Mouse (Mus musculus) limb, embryonic 12.5 days (tissue): ENCODE results near the gene Saal1. TPM values are rescaled to one million over a fixed set of nuclear protein-coding genes. Genes with fewer than 3 reads are reported as not detected.
"Not testable (repeated sequence)": the region's sequence is repeated elsewhere in the genome, so short reads cannot be mapped to it uniquely, and the experiment has no call there.

Experiments used
- ATAC-seq: fragments of 200-750 bp; cut with Nextera tagmentation; 2 replicates; pipeline ENCODE4 v1.8.0; 2017; ENCODE audit warnings: low read depth, moderate TSS enrichment; ENCODE audit not compliant: insufficient number of reproducible peaks, insufficient read depth, low FRiP score, low TSS enrichment
- H3K27ac ChIP-seq: fragments of 300-500 bp; sonication (generic); 2 replicates; pipeline ENCODE4 v1.5.1; 2016; ENCODE audit warnings: mild to moderate bottlenecking, moderate library complexity
- H3K27me3 ChIP-seq: fragments of 300-500 bp; sonication (generic); 2 replicates; pipeline ENCODE4 v1.6.1; 2016; ENCODE audit warnings: mild to moderate bottlenecking, moderate library complexity
- H3K36me3 ChIP-seq: fragments of 300-500 bp; sonication (generic); 2 replicates; pipeline ENCODE4 v1.6.1; 2016; ENCODE audit warnings: mild to moderate bottlenecking, moderate library complexity
- H3K4me1 ChIP-seq: fragments of 300-500 bp; sonication (generic); replicated peaks from 2 replicates; pipeline ENCODE4 v1.6.1; 2016
- H3K4me2 ChIP-seq: fragments of 300-500 bp; sonication (generic); 2 replicates; pipeline ENCODE4 v1.6.1; 2016; ENCODE audit warnings: mild to moderate bottlenecking, moderate library complexity
- H3K4me3 ChIP-seq: fragments of 300-500 bp; sonication (generic); replicated peaks from 2 replicates; pipeline ENCODE4 v1.5.1; 2016; ENCODE audit warnings: mild to moderate bottlenecking
- H3K9ac ChIP-seq: fragments of 300-500 bp; sonication (generic); replicated peaks from 2 replicates; pipeline ENCODE4 v1.6.1; 2016; ENCODE audit warnings: mild to moderate bottlenecking, moderate library complexity
- H3K9me3 ChIP-seq: fragments of 300-500 bp; sonication (generic); 2 replicates; pipeline ENCODE4 v1.6.1; 2016; ENCODE audit warnings: mild to moderate bottlenecking, moderate library complexity
- WGBS: fragments of 180-500 bp; shearing (Covaris S2); methylation state at CpG from one replicate; pipeline ENCODE4 v1.1.7; 2016; 5-methylcytosine and 5-hydroxymethylcytosine counted together
- polyA plus RNA-seq: library from polyadenylated mRNA; unstranded; fragments of >200 nt; fragmentation: Nextera tagmentation; extraction: Ambion mirVana; gene quantifications from 2 replicates; pipeline ENCODE4 v1.2.1, GENCODE M21; 2016

The Saal1 gene
- polyA plus RNA-seq, 1 experiment from 2014 or later = 44.4 TPM

DNA sequence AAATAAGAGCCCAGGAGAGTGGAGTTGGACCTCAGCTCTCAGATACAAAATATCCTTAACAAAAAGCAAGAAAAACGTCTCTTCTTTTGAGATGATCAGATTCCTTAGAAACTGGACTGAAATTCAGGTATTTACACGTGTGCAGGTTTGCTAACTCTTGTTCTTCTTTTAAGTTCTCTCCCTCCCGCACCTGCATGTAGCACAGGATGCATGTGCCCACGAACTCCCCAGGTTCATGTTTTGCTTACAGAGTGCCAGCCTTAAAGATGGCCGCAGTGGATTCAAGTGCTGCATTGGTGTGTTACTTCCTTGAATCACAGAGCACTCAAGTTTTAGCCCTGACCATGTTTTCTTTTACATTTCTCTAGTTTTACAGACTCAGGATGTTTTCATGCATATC is 23.7 kb downstream of the Saal1 start:
- no peak for ATAC-seq
- 87% methylated on average over 5 of the region's 5 CpGs for WGBS

DNA sequence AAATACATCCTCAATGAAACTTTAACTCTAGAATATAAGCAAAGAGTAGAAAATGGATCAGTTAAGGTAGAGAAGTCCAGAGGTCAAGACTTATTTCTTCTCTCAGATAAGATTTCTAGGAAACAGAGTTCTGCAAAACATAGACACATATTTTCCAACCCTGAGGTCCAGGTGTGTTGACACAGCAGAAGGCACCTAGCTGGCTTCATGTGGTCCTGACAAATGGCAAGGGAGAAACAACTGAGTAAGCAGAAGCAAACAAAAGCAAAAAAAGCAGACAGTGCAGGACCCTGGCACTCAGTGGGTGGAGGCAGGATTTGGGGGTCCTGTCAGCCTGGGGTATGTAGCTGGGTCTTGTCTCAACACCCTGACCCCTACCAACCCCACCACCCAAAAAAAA is 29.7 kb downstream of the Saal1 start:
- Histone ChIP-seq H3K9ac (no peak overlapping the region), H3K36me3 (no peaks in the 10 kb centered on the region), H3K4me1 (no peaks in the 10 kb centered on the region), H3K9me3 (no peaks in the 10 kb centered on the region), H3K27me3 (no peaks in the 10 kb centered on the region), H3K4me2 (no peak overlapping the region), H3K4me3 (no peak overlapping the region), H3K27ac (no peak overlapping the region)
- ATAC-seq = no peak

More for the DNA sequence above, 23.7 kb downstream of the Saal1 start:
- H3K9me3 ChIP-seq = no peaks in the 10 kb centered on the region
- H3K36me3 ChIP-seq = peaks cover 42% of the 10 kb centered on the region
- no peak overlapping the region for H3K4me2 ChIP-seq
- H3K9ac ChIP-seq = no peak overlapping the region
- H3K4me1 ChIP-seq = no peaks in the 10 kb centered on the region
- H3K4me3 ChIP-seq = no peak overlapping the region
- no peak overlapping the region for H3K27ac ChIP-seq
- no peaks in the 10 kb centered on the region for H3K27me3 ChIP-seq

DNA sequence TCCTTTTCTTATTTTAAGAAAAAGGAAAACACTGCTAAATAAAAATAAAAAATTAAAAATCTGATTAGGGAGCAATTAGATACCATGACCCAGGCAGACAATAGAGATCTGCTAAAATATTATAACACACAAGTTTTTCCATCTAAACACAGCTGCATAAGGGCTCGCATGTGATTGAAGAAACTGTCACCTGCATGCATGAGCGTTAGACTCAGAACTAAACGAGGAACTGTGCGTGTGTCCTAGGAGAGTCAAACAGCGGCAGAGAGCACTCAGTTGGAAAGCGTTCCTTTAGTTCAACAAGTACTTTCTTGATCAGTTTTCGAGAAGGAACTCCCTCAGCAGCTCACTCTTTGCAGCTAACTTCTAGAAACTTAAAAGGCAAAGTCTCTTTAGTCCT is 31.4 kb downstream of the Saal1 start:
- H3K9me3 ChIP-seq, H3K4me2 ChIP-seq, H3K4me3 ChIP-seq, ATAC-seq, H3K9ac ChIP-seq, H3K27ac ChIP-seq, H3K4me1 ChIP-seq, H3K36me3 ChIP-seq, H3K27me3 ChIP-seq: not testable (repeated sequence)
- WGBS = 82% methylated on average over 7 of the region's 7 CpGs

DNA sequence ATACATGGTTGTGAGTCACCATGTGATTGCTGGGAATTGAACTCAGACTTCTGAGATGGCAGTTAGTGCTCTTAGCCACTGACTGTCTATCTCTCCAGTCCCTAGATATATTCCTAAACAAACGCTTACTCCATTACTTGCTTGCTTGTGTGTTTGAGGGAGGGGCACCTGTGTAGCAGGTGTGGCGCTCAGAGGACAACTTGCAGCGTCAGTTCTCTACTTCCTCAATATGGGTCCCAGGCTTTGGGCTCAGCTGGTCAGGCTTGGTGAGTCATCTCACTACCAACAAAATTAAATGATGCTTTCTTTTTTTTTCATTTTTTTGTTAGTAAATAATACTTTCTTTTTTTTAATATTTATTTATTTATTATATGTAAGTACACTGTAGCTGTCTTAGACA is 32.1 kb downstream of the Saal1 start:
- no peaks in the 10 kb centered on the region for H3K27me3 ChIP-seq
- H3K4me1 ChIP-seq = no peaks in the 10 kb centered on the region
- no peak overlapping the region for H3K4me3 ChIP-seq
- H3K9ac ChIP-seq = no peak overlapping the region
- WGBS = 85% methylated on average over 3 of the region's 3 CpGs
- H3K9me3 ChIP-seq = no peaks in the 10 kb centered on the region
- no peak overlapping the region for H3K4me2 ChIP-seq
- H3K36me3 ChIP-seq = no peaks in the 10 kb centered on the region
- no peak overlapping the region for H3K27ac ChIP-seq
- ATAC-seq = no peak

DNA sequence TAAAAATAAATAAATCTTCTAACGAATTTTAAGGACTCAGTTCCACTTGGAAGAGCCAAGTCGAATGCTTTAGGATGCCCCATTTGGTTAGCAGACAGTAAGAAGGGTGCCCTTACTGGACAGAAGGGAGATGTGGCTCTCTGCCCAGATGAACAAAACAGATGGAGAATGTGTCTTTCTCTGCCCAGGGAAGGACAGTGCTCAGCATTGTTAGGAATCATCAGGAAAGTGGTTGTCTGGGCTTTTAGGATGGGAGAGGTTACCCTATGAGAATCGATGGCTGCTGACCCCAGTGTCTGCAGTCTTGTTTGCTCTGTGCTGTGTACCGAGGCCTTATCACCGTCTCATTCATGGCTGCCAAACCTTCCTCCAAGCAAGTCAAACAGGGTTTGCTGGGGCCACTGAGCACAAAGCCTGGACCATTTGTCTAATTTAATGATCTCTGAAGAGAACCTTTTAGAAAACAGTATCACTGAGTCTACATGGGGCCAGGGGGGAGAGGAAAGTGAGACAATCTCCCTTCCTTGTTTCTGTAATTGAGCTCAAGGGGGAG is 33.6 kb downstream of the Saal1 start:
- no peaks in the 10 kb centered on the region for H3K27me3 ChIP-seq
- H3K9me3 ChIP-seq = no peaks in the 10 kb centered on the region
- 71% methylated on average over 5 of the region's 5 CpGs for WGBS
- ATAC-seq = no peak
- H3K4me2 ChIP-seq = no peak overlapping the region
- no peak overlapping the region for H3K9ac ChIP-seq
- H3K36me3 ChIP-seq = no peaks in the 10 kb centered on the region
- no peak overlapping the region for H3K27ac ChIP-seq
- H3K4me1 ChIP-seq = no peaks in the 10 kb centered on the region; the same call in 1 of the 2 replicates
- no peak overlapping the region for H3K4me3 ChIP-seq

DNA sequence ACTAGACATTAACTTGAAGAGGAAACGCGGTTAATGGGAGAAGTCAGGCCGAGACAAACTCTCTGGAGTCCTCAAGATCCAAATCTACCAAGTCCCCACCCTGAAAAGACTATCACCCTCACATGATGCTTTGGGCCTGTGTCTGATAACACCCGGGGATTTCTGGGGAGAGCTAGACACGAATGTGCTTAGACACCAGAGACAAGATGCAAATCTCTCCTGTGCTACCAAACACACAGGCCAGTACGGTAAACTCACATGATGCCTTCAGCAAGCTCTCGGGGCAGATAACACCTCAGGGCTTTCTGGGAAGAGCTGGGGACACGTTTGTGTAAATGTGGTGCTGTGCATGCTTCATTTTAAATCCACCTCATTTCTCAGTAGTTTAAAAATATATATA is 34.6 kb downstream of the Saal1 start:
- Histone ChIP-seq H3K9me3 (no peaks in the 10 kb centered on the region), H3K9ac (no peak overlapping the region), H3K4me1 (no peaks in the 10 kb centered on the region; the same call in 1 of the 2 replicates), H3K4me3 (no peak overlapping the region), H3K27ac (no peak overlapping the region), H3K4me2 (no peak overlapping the region), H3K36me3 (no peaks in the 10 kb centered on the region), H3K27me3 (no peaks in the 10 kb centered on the region)
- 81% methylated on average over 8 of the region's 8 CpGs for WGBS
- no peak for ATAC-seq

DNA sequence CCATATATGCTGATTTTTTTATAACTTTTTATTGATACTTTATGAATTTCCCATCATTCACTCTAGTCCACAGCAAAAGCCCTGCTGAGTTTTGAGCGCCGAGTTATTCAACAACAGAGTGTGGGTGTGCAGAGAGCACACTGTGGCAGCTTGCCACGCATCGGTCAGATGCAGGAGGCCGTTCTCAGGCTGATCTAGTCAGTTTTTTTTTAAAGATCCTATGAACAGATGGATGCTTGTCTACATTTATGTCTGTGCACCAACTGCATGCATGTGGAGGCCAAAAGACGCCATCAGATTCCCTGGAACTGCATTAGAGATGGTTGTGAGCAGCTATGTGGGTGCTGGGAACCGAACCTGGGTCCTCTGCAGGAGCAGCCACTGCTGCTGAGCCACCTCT is 35.4 kb downstream of the Saal1 start:
- H3K9ac ChIP-seq = no peak overlapping the region
- H3K4me3 ChIP-seq = no peak overlapping the region
- 89% methylated on average over 7 of the region's 7 CpGs for WGBS

DNA sequence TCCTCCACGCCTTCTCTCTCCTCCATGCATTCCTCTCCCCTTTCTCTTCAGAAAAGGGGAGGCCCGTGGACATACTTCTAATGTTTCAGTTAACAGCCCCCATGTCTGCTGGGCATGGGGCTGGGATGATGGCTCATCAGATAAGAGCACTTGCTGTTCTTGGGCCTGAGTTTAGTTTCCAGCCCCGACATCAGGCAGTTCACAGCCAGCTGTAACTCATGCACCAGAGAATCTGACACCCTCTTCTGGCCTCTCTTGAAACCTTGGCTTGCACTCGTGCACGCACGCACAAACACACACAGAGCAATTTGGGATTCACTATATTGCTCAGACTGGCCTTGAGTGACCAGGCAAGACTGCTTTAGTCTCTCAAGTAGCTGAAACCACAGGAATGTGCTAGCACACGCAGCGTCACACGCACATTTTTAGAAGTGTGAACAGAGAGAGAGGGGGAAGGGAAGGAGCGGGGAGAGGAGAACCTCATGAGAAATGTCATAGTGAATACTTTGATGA is 38.3 kb downstream of the Saal1 start, which contains the start of gene Tph1:
Tph1 (minus strand) TSS at position 378 of the 513 bp plus-strand sequence.
- H3K4me2 ChIP-seq = no peak within 1 kb of the TSS
- peaks cover 18% of the 10 kb centered on the region for H3K27me3 ChIP-seq
- no peak for ATAC-seq
- WGBS = 41% methylated on average over 10 of the region's 10 CpGs
- no peak within 1 kb of the TSS for H3K27ac ChIP-seq
- H3K4me3 ChIP-seq = no peak within 1 kb of the TSS
- H3K9ac ChIP-seq = no peak within 1 kb of the TSS
- no peaks in the 10 kb centered on the region for H3K9me3 ChIP-seq
- H3K36me3 ChIP-seq = no peaks in the 10 kb centered on the region
- peaks cover 5% of the 10 kb centered on the region for H3K4me1 ChIP-seq

More for the DNA sequence above, 35.4 kb downstream of the Saal1 start:
- ATAC-seq = no peak
- H3K4me1 ChIP-seq = no peaks in the 10 kb centered on the region; the same call in 1 of the 2 replicates
- no peak overlapping the region for H3K27ac ChIP-seq
- H3K36me3 ChIP-seq = no peaks in the 10 kb centered on the region
- no peak overlapping the region for H3K4me2 ChIP-seq
- H3K27me3 ChIP-seq = no peaks in the 10 kb centered on the region
- no peaks in the 10 kb centered on the region for H3K9me3 ChIP-seq

DNA sequence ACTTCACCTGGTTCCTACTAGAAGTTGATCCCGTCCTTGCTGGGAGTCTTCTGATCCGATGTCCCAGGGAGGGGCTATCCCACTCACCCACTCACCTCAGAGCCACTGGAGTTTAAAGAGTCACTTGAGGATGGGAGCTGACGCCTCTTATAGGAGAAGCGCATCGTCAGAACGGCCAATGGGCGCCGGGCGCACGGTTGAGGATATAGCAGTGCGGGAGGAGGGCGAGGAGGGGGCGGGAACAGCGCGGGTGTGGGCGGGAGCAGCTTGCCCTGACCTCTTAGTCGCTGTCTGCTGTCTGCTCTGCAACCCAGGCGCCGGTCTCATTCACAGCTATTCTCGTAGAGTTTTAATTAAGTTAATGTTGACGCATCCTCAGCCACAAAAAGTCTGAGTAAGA is 43.2 kb downstream of the Saal1 start:
- Histone ChIP-seq H3K9ac (no peak overlapping the region), H3K27ac (no peak overlapping the region), H3K36me3 (no peaks in the 10 kb centered on the region), H3K4me3 (no peak overlapping the region), H3K4me1 (peaks cover 7% of the 10 kb centered on the region), H3K4me2 (peak overlapping the region; percentile 48), H3K27me3 (peaks cover 32% of the 10 kb centered on the region), H3K9me3 (no peaks in the 10 kb centered on the region)
- no peak for ATAC-seq
- WGBS = 1% methylated on average over 21 of the region's 21 CpGs

DNA sequence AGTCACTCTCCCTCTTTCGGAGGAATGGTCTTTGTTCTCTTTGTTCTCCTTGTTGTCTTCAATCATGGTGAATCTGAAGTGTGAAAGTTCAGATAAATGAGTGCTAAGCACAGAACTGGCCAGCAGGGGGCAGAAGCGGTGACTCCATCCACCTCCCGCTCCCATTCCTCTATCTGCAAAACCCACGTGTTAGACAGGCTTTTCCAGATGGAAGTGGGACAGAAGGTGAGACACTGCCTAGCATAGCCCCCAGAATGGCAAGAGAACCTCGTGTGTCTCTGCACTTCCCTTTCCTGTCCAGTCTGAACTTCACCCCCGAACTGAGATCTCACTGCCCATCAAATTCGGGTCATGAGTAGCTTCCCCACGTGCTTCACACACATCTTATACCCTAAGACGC is 45.2 kb downstream of the Saal1 start:
- no peak overlapping the region for H3K27ac ChIP-seq
- H3K4me2 ChIP-seq = no peak overlapping the region
- no peaks in the 10 kb centered on the region for H3K36me3 ChIP-seq
- H3K4me1 ChIP-seq = peaks cover 7% of the 10 kb centered on the region
- 36% methylated on average over 9 of the region's 9 CpGs for WGBS
- H3K27me3 ChIP-seq = peaks cover 32% of the 10 kb centered on the region
- no peak overlapping the region for H3K4me3 ChIP-seq
- no peak for ATAC-seq
- no peak overlapping the region for H3K9ac ChIP-seq
- H3K9me3 ChIP-seq = no peaks in the 10 kb centered on the region

DNA sequence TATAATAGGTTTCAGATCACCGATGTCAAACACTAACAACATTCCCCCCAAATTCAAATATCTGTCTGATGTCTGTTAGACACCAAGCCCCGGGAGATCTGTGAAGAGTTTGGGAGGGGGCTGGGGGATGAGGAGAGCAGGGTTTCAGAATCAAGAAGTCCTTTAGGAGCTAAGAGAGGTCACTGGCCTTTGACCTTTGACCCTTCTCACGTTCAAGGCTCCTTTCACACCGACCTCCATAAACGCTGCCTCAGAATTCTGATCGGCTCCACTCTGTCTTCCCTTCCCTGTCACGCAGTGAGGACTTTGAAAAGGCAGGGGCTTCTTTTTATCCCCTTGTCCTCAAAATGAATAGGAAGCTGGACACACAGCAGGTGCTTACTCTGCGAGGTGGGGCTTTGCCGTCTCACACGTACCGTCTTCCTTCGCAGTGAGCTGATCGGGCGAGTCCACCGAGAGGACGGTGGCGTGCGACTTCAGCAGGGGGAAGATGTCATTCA is 48.8 kb downstream of the Saal1 start:
- Histone ChIP-seq H3K9me3 (no peaks in the 10 kb centered on the region), H3K9ac (no peak overlapping the region), H3K27ac (no peak overlapping the region), H3K4me1 (no peaks in the 10 kb centered on the region; the same call in 1 of the 2 replicates), H3K4me3 (no peak overlapping the region), H3K36me3 (no peaks in the 10 kb centered on the region), H3K4me2 (no peak overlapping the region), H3K27me3 (peaks cover 12% of the 10 kb centered on the region)
- 57% methylated on average over 18 of the region's 18 CpGs for WGBS
- ATAC-seq = no peak

DNA sequence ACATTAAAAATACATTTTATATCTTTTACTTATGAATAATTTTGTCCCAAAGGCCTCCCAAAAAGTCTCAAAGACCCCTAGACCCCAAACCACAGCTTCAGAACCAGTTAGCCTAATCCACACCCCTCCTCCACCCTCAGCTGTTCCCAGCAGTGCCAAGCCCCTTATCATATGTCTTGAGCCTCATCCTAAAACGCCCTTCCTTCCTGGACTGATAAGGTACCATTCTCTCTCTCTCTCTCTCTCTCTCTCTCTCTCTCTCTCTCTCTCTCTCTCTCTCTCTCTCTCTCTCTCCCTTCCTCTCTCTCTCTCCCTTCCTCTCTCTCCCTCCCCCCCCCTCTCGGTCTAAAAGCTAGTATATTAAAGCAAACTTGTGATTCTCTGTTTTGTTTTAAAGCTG is 58.2 kb downstream of the Saal1 start:
- 65% methylated on average over 2 of the region's 2 CpGs for WGBS
- H3K27ac ChIP-seq = no peak overlapping the region
- H3K9ac ChIP-seq = no peak overlapping the region
- H3K36me3 ChIP-seq = no peaks in the 10 kb centered on the region
- H3K27me3 ChIP-seq = no peaks in the 10 kb centered on the region; the same call in 1 of the 2 replicates
- no peaks in the 10 kb centered on the region for H3K9me3 ChIP-seq
- no peak overlapping the region for H3K4me3 ChIP-seq
- H3K4me1 ChIP-seq = no peaks in the 10 kb centered on the region
- H3K4me2 ChIP-seq = no peak overlapping the region
- no peak for ATAC-seq
